In genomic region chr10:88501370-88501769, GRCm38 (mm10) we compare ENCODE assay signal across 21 mouse cellular contexts. TPM values are rescaled to one million over a fixed set of nuclear protein-coding genes. Genes with fewer than 3 reads are reported as not detected.
DNase-seq lines count a peak whose midpoint lies in the region; ATAC-seq and TF ChIP-seq lines count a peak whose summit lies in the region.
"Had no signal": no experiment of that assay in that cellular context is flagged by ENCODE, and none has a peak within 500 bp of the region (broad histone marks: within the 10 kb centered on the region; RNA-seq: fewer than 3 reads in every experiment).

No protein-coding gene starts in this region.

- intact Hi-C loops in gastrocnemius, adult 2 months (cut with DNase I), result loop anchor here (5.0 kb wide), 1 partner anchor 119 kb away; no protein-coding TSS in a partner anchor

- no peak for TF ChIP-seq EP300 in stomach, postnatal 0 days (optimal IDR thresholded peaks at IDR 0.05)

- peak overlapping the region; percentile 40; the same call in 1 of the 2 replicates for H3K27ac ChIP-seq in lung, embryonic 15.5 days
- peak overlapping the region; percentile 37; the same call in 1 of the 2 replicates for H3K27ac ChIP-seq in lung, embryonic 16.5 days (ENCODE audit: low read length)
- no peak overlapping the region for H3K27ac ChIP-seq in stomach, postnatal 0 days (replicated peaks)
- H3K27ac ChIP-seq in gastrocnemius, adult 2 months, result no peak overlapping the region; the same call in 1 of the 2 replicates
- H3K27ac ChIP-seq: embryonic facial prominence, embryonic 10.5 days; liver, embryonic 14.5 days; neural tube, embryonic 12.5 days had no signal

- no peak overlapping the region for H3K9ac ChIP-seq in lung, embryonic 15.5 days
- no peak overlapping the region for H3K9ac ChIP-seq in lung, embryonic 16.5 days (ENCODE audit: low read length)
- no peak overlapping the region for H3K9ac ChIP-seq in stomach, postnatal 0 days (ENCODE audit: low read length)
- H3K9ac ChIP-seq: forebrain, postnatal 0 days; liver, embryonic 14.5 days; neural tube, embryonic 12.5 days had no signal

- no peaks in the 10 kb centered on the region for H3K27me3 ChIP-seq in lung, embryonic 15.5 days
- no peaks in the 10 kb centered on the region for H3K27me3 ChIP-seq in lung, embryonic 16.5 days (ENCODE audit: control insufficient read depth, insufficient read depth, low read depth, low read length)
- no peaks in the 10 kb centered on the region for H3K27me3 ChIP-seq in stomach, postnatal 0 days (ENCODE audit: control insufficient read depth, insufficient read depth, low read length)
- H3K27me3 ChIP-seq: neural tube, embryonic 12.5 days had no signal

- H3K4me1 ChIP-seq in lung, embryonic 15.5 days, result peaks cover 36% of the 10 kb centered on the region
- H3K4me1 ChIP-seq in lung, adult 2 months (ENCODE audit: control insufficient read depth, insufficient read depth, low read length), result peaks cover 7% of the 10 kb centered on the region
- H3K4me1 ChIP-seq in lung, embryonic 16.5 days (replicated peaks; ENCODE audit: control insufficient read depth, insufficient read depth, low read length), result peaks cover 14% of the 10 kb centered on the region
- H3K4me1 ChIP-seq in stomach, postnatal 0 days (replicated peaks; ENCODE audit: control insufficient read depth, insufficient read depth), result 0 out of 2 replicates have a peak, but pooled peaks cover 2% of the 10 kb centered on the region

- TF ChIP-seq POLR2A in lung, adult 2 months (IDR thresholded peaks at IDR 0.05; ENCODE audit: borderline replicate concordance, extremely low read depth, low read depth, low read length), result no peak

- H3K4me2 ChIP-seq in lung, embryonic 15.5 days, result peak overlapping the region; percentile 86; the same call in 1 of the 2 replicates
- peak overlapping the region; percentile 23 for H3K4me2 ChIP-seq in lung, embryonic 16.5 days (ENCODE audit: low read depth, low read length)
- peak overlapping the region; percentile 3; the same call in 1 of the 2 replicates for H3K4me2 ChIP-seq in stomach, postnatal 0 days (replicated peaks; ENCODE audit: low read depth)
- H3K4me2 ChIP-seq: neural tube, embryonic 12.5 days had no signal

- ATAC-seq in lung, embryonic 15.5 days (ENCODE audit: borderline replicate concordance, extremely low read depth, low FRiP score, low TSS enrichment), result no peak
- no peak for ATAC-seq in lung, embryonic 16.5 days (ENCODE audit: low read depth)
- ATAC-seq in stomach, postnatal 0 days (ENCODE audit: low FRiP score, low TSS enrichment), result no peak
- ATAC-seq: CD4-positive, CD25-positive, alpha-beta regulatory T cell, adult 4 months; forebrain, postnatal 0 days had no signal

- WGBS in lung, embryonic 15.5 days, result 31% methylated on average over 10 of the region's 10 CpGs
- 47% methylated on average over 10 of the region's 10 CpGs for WGBS in lung, adult 2 months
- 24% methylated on average over 10 of the region's 10 CpGs for WGBS in lung, embryonic 16.5 days
- WGBS in stomach, postnatal 0 days, result 46% methylated on average over 10 of the region's 10 CpGs

- no peaks in the 10 kb centered on the region for H3K9me3 ChIP-seq in lung, embryonic 15.5 days
- H3K9me3 ChIP-seq in lung, embryonic 16.5 days (ENCODE audit: control insufficient read depth, low read length), result no peaks in the 10 kb centered on the region
- no peaks in the 10 kb centered on the region for H3K9me3 ChIP-seq in stomach, postnatal 0 days (ENCODE audit: control insufficient read depth, low read length)
- H3K9me3 ChIP-seq: embryonic facial prominence, embryonic 10.5 days; megakaryocyte, embryonic 14.5 days; neural tube, embryonic 12.5 days had no signal

- no peaks in the 10 kb centered on the region for H3K36me3 ChIP-seq in lung, embryonic 15.5 days
- no peaks in the 10 kb centered on the region for H3K36me3 ChIP-seq in lung, embryonic 16.5 days (ENCODE audit: control insufficient read depth, insufficient read depth, low read length)
- H3K36me3 ChIP-seq in stomach, postnatal 0 days (ENCODE audit: control insufficient read depth, insufficient read depth, low read length), result no peaks in the 10 kb centered on the region
- H3K36me3 ChIP-seq: embryonic facial prominence, embryonic 10.5 days; neural tube, embryonic 12.5 days had no signal

- H3K4me3 ChIP-seq in lung, embryonic 15.5 days, result no peak overlapping the region
- no peak overlapping the region for H3K4me3 ChIP-seq in lung, adult 2 months (replicated peaks; ENCODE audit: extremely low read depth, low read depth, low read length)
- H3K4me3 ChIP-seq in lung, embryonic 16.5 days (ENCODE audit: low read length), result no peak overlapping the region
- H3K4me3 ChIP-seq in stomach, postnatal 0 days (ENCODE audit: low read depth, low read length), result no peak overlapping the region
- H3K4me3 ChIP-seq in gastrocnemius, adult 2 months, result no peak overlapping the region
- H3K4me3 ChIP-seq: embryonic facial prominence, embryonic 10.5 days; megakaryocyte, embryonic 14.5 days; neural tube, embryonic 12.5 days had no signal

- TF ChIP-seq CTCF in lung, adult 2 months (IDR thresholded peaks at IDR 0.05; ENCODE audit: insufficient read depth, low read length), result no peak
- no peak for TF ChIP-seq CTCF in stomach, postnatal 0 days (IDR thresholded peaks at IDR 0.05; ENCODE audit: low read depth)
- no peak for TF ChIP-seq CTCF in gastrocnemius, adult 2 months (IDR thresholded peaks at IDR 0.05)

- DNase-seq in lung, adult 2 months, result no peak
- DNase-seq in kidney, adult 9 months, result peak; percentile 79
- DNase-seq in stomach, postnatal 0 days (ENCODE audit: low spot score), result no peak
- DNase-seq in spleen, postnatal 14 days (ENCODE audit: low spot score in 2 of 2), result no peak
- no peak for DNase-seq in gastrocnemius, adult 2 months
- DNase-seq: adrenal gland, postnatal 25 days; cerebellum, postnatal 14 days; forebrain, postnatal 0 days; gastrocnemius, postnatal 10 days; layer of hippocampus, adult 9-11 months; right cerebral cortex, postnatal 4 days; thymus, postnatal 14 days had no signal

RNA-seq across cellular contexts. Expression of gene Chpt1, which starts 2.5 kb away (rescaled TPM):
- 43.0 and 44.4 TPM in 2 replicates for polyA plus RNA-seq in lung, embryonic 15.5 days (2015; fragmentation: Nextera tagmentation; extraction: Ambion mirVana)
- 73.3 and 92.1 TPM in 2 replicates for polyA plus RNA-seq in lung, adult 2 months (2012; rRNA removed)
- 17.1 and 17.4 TPM in 2 replicates for polyA plus RNA-seq in lung, embryonic 16.5 days (2015; fragmentation: Nextera tagmentation; extraction: Ambion mirVana)
- polyA plus RNA-seq in stomach, postnatal 0 days (2015; fragmentation: Nextera tagmentation; extraction: Ambion mirVana), result 91.8 and 97.6 TPM in 2 replicates
- total RNA-seq in gastrocnemius, adult 2 months (2021), result 100 to 1,000 TPM in 1 of 2 experiments, 10 to 100 TPM in 1; 85.2 to 129 TPM

RNA-seq across cellular contexts. Expression of gene Sycp3, which starts 42.0 kb away (rescaled TPM):
- 0.19 TPM in 2 replicates for polyA plus RNA-seq in lung, embryonic 15.5 days (2015; fragmentation: Nextera tagmentation; extraction: Ambion mirVana)
- polyA plus RNA-seq in lung, adult 2 months (2012; rRNA removed), result not detected in 2 replicates
- polyA plus RNA-seq in lung, embryonic 16.5 days (2015; fragmentation: Nextera tagmentation; extraction: Ambion mirVana), result 0.48 TPM in 1 of 2 replicates, not detected in the other
- polyA plus RNA-seq in stomach, postnatal 0 days (2015; fragmentation: Nextera tagmentation; extraction: Ambion mirVana), result 0.15 TPM in 2 replicates
- total RNA-seq in gastrocnemius, adult 2 months (2021), result not detected
- total RNA-seq: gastrocnemius, postnatal 10 days; MEL; midbrain, postnatal 0 days had no signal
- polyA plus RNA-seq: CD4-positive, CD25-positive, alpha-beta regulatory T cell, adult 4 months; neural tube, embryonic 12.5 days had no signal

Comparison
In these comparisons a context has a peak if more than half of its experiments do, and no peak if none do; other contexts are left out.
1. H3K27ac ChIP-seq: peak in lung, embryonic 15.5 days (single experiment) and lung, embryonic 16.5 days (single experiment); none in stomach, postnatal 0 days (single experiment) and gastrocnemius, adult 2 months (single experiment).
2. H3K4me2 ChIP-seq: peak in every context shown above with its lines; median percentile 86 in lung, embryonic 15.5 days; 23 in lung, embryonic 16.5 days; 3 in stomach, postnatal 0 days.